Mouse (Mus musculus) limb, embryonic 14.5 days (tissue): ENCODE results near the gene Ces4a. TPM values are rescaled to one million over a fixed set of nuclear protein-coding genes. Genes with fewer than 3 reads are reported as not detected.

Experiments used
- ATAC-seq: fragments of 200-750 bp; cut with Nextera tagmentation; 2 replicates; pipeline ENCODE4 v1.8.0; 2017; ENCODE audit warnings: low read depth, moderate number of reproducible peaks, moderate TSS enrichment; ENCODE audit not compliant: low FRiP score
- DNase-seq: peaks from one replicate; pipeline ENCODE4 v3.0.0-alpha.2; 2015; ENCODE audit warnings: low spot score
- H3K27ac ChIP-seq: fragments of 300-500 bp; sonication (generic); replicated peaks from 2 replicates; pipeline ENCODE4 v1.5.1; 2014; ENCODE audit warnings: low read depth, mild to moderate bottlenecking, low read length, moderate library complexity, mixed read lengths
- H3K27me3 ChIP-seq: fragments of 300-500 bp; sonication (generic); 2 replicates; pipeline ENCODE4 v1.6.1; 2014; ENCODE audit warnings: low read length, mixed read lengths; ENCODE audit not compliant: control insufficient read depth, insufficient read depth
- H3K36me3 ChIP-seq: fragments of 300-500 bp; sonication (generic); 2 replicates; pipeline ENCODE4 v1.6.1; 2014; ENCODE audit warnings: mild to moderate bottlenecking, low read length, moderate library complexity, mixed read lengths; ENCODE audit not compliant: control insufficient read depth, insufficient read depth
- H3K4me1 ChIP-seq: fragments of 300-500 bp; sonication (generic); 2 replicates; pipeline ENCODE4 v1.6.1; 2014; ENCODE audit warnings: antibody characterized with exemption, low read length, mixed read lengths; ENCODE audit not compliant: control insufficient read depth, insufficient read depth
- H3K4me2 ChIP-seq: fragments of 300-500 bp; sonication (generic); replicated peaks from 2 replicates; pipeline ENCODE4 v1.6.1; 2014; ENCODE audit warnings: low read depth, mild to moderate bottlenecking, low read length, moderate library complexity; ENCODE audit not compliant: severe bottlenecking
- H3K4me3 ChIP-seq: fragments of 300-500 bp; sonication (generic); replicated peaks from 2 replicates; pipeline ENCODE4 v1.5.1; 2014; ENCODE audit warnings: low read length
- H3K9ac ChIP-seq: fragments of 300-500 bp; sonication (generic); 2 replicates; pipeline ENCODE4 v1.6.1; 2014; ENCODE audit warnings: mild to moderate bottlenecking, low read depth, low read length, moderate library complexity; ENCODE audit not compliant: severe bottlenecking
- H3K9me3 ChIP-seq: fragments of 300-500 bp; sonication (generic); 2 replicates; pipeline ENCODE4 v1.6.1; 2016; ENCODE audit warnings: low read length; ENCODE audit not compliant: control insufficient read depth
- POLR2A ChIP-seq: fragments of 200-500 bp; IDR thresholded peaks from 2 replicates; pipeline ENCODE4 v1.8.0; 2012; ENCODE audit warnings: inconsistent platforms, mild to moderate bottlenecking, moderate library complexity, borderline replicate concordance; ENCODE audit not compliant: insufficient read depth, insufficient read length; ENCODE audit errors: extremely low read depth
- WGBS: fragments of 180-500 bp; shearing (Covaris S2); extraction: QIAGEN DNeasy Blood & Tissue Kit; methylation state at CpG from one replicate; pipeline ENCODE4 v1.1.7; 2014; 5-methylcytosine and 5-hydroxymethylcytosine counted together
- polyA plus RNA-seq, 2 experiments: library from polyadenylated mRNA; depleted of rRNA in 1 of 2; stranded (reverse) in 1 of 2; unstranded in 1 of 2; fragments of >200 nt; fragmentation: Nextera tagmentation in 1 of 2; extraction: Ambion mirVana in 1 of 2; gene quantifications; 2 replicates each; pipeline versions ENCODE4 v1.2.1 to v1.2.3; 2012 to 2014

The Ces4a gene
- polyA plus RNA-seq, 2 experiments = not detected

- no peak for ATAC-seq
- H3K4me1 ChIP-seq = no peaks in the 10 kb centered on the region
- TF ChIP-seq POLR2A = no peak
- no peak overlapping the region for H3K4me3 ChIP-seq
- DNase-seq = no peak
- no peaks in the 10 kb centered on the region for H3K27me3 ChIP-seq
- H3K9me3 ChIP-seq = no peaks in the 10 kb centered on the region
- no peak overlapping the region for H3K27ac ChIP-seq
- H3K9ac ChIP-seq = no peak overlapping the region
- peaks cover 47% of the 10 kb centered on the region for H3K36me3 ChIP-seq
- no peak overlapping the region for H3K4me2 ChIP-seq
- WGBS = 64% methylated on average over 6 of the region's 6 CpGs
These were observed 46.7 kb downstream of the Ces4a start for GRCm38 (mm10) chr8:105178211-105178800.

DNA sequence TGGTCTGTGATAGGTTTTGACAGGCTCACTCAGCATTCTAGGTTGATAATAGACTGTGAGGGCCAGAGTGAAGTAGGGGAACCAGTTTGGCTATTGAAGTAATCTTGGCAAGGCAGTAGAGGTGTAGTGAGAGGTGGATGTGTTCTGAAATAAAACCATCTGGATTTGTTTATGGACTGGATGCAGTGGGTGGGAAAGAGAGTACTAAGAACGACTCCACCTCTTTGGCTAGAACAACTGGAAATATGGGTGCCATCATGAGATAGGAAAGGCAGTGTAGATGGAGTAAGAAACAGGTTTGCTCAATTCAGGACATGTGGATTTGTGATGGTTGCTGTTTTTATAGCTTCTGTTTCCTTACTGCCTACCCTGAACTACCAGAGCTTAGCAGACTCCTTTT lies 50.6 kb downstream of the Ces4a start:
- no peak for DNase-seq
- no peak for TF ChIP-seq POLR2A
- peaks cover 4% of the 10 kb centered on the region; the same call in 1 of the 2 replicates for H3K4me1 ChIP-seq
- no peak overlapping the region for H3K4me3 ChIP-seq
- ATAC-seq = no peak
- WGBS = 33% methylated on average over 1 of the region's 1 CpGs
- H3K4me2 ChIP-seq = no peak overlapping the region
- no peaks in the 10 kb centered on the region for H3K9me3 ChIP-seq
- H3K36me3 ChIP-seq = peaks cover 43% of the 10 kb centered on the region
- no peaks in the 10 kb centered on the region for H3K27me3 ChIP-seq
- H3K9ac ChIP-seq = no peak overlapping the region
- H3K27ac ChIP-seq = no peak overlapping the region

DNA sequence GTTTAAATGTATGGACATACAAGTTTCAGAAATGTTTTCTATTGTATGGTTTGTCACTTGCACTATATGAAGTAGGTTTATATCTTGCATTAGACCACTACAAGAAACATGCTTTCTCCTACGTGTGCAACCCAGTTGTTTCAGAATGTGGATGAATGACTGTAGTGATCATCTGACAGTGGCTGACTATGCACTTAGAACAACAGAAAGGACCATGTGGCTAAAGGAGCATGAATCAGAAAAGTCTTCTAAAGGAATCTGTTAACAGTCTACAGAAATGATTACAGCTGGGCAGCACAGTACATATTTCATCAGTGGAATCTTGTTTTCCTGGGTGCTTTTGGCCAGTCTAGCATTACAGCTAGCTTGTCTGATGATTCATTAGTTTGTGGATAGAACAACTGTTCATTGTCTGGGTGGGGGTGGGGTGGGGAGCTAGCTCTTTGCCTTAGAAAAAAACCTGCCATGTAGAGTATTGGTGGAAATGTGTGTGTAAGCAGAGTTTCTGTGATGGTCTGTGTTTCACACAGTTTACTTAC lies 54.9 kb downstream of the Ces4a start:
- Histone ChIP-seq H3K4me3 (no peak overlapping the region), H3K4me2 (no peak overlapping the region), H3K4me1 (peaks cover 4% of the 10 kb centered on the region; the same call in 1 of the 2 replicates), H3K27me3 (no peaks in the 10 kb centered on the region), H3K9me3 (no peaks in the 10 kb centered on the region), H3K27ac (no peak overlapping the region), H3K9ac (no peak overlapping the region), H3K36me3 (peaks cover 23% of the 10 kb centered on the region; the same call in 1 of the 2 replicates)
- TF ChIP-seq POLR2A = no peak
- 74% methylated on average over 1 of the region's 1 CpGs for WGBS
- no peak for ATAC-seq
- no peak for DNase-seq

- TF ChIP-seq POLR2A = no peak
- Histone ChIP-seq H3K4me2 (no peak overlapping the region), H3K4me1 (no peaks in the 10 kb centered on the region), H3K4me3 (no peak overlapping the region), H3K9ac (no peak overlapping the region), H3K27me3 (no peaks in the 10 kb centered on the region), H3K9me3 (no peaks in the 10 kb centered on the region), H3K27ac (no peak overlapping the region), H3K36me3 (peaks cover 47% of the 10 kb centered on the region)
- no peak for ATAC-seq
- DNase-seq = no peak
- WGBS = 90% methylated on average over 5 of the region's 5 CpGs
These were observed 60.6 kb downstream of the Ces4a start for GRCm38 (mm10) chr8:105192182-105192581.

Other genes starting within 250 kb of the Ces4a start
- gene Ces2e, start 205.5 kb upstream of the Ces4a start, polyA plus RNA-seq (2012; rRNA removed) = 0.25 and 0.26 TPM in 2 replicates
- gene Ces2e, start 205.5 kb upstream of the Ces4a start, polyA plus RNA-seq (2014; fragmentation: Nextera tagmentation; extraction: Ambion mirVana) = 0.10 and 0.22 TPM in 2 replicates
- gene Ces2f, start 184.4 kb upstream of the Ces4a start, polyA plus RNA-seq (2012; rRNA removed) = 0.26 and 0.29 TPM in 2 replicates
- gene Ces2f, start 184.4 kb upstream of the Ces4a start, polyA plus RNA-seq (2014; fragmentation: Nextera tagmentation; extraction: Ambion mirVana) = 0.14 and 0.39 TPM in 2 replicates
- gene Ces2g, start 170.1 kb upstream of the Ces4a start, polyA plus RNA-seq (2012; rRNA removed) = 1.4 and 1.9 TPM in 2 replicates
- 1.2 and 3.5 TPM in 2 replicates for gene Ces2g, start 170.1 kb upstream of the Ces4a start, polyA plus RNA-seq (2014; fragmentation: Nextera tagmentation; extraction: Ambion mirVana)
- gene Ces2h, start 130.9 kb upstream of the Ces4a start, polyA plus RNA-seq (2012; rRNA removed) = not detected in 2 replicates
- gene Ces2h, start 130.9 kb upstream of the Ces4a start, polyA plus RNA-seq (2014; fragmentation: Nextera tagmentation; extraction: Ambion mirVana) = not detected in 2 replicates
- not detected in 2 replicates for gene Ces3a, start 83.2 kb upstream of the Ces4a start, polyA plus RNA-seq (2012; rRNA removed)
- not detected in 2 replicates for gene Ces3a, start 83.2 kb upstream of the Ces4a start, polyA plus RNA-seq (2014; fragmentation: Nextera tagmentation; extraction: Ambion mirVana)
- not detected in 2 replicates for gene Ces3b, start 48.0 kb upstream of the Ces4a start, polyA plus RNA-seq (2012; rRNA removed)
- gene Ces3b, start 48.0 kb upstream of the Ces4a start, polyA plus RNA-seq (2014; fragmentation: Nextera tagmentation; extraction: Ambion mirVana) = not detected in 2 replicates
- 75.2 and 82.4 TPM in 2 replicates for gene Cbfb, start 38.9 kb downstream of the Ces4a start, polyA plus RNA-seq (2012; rRNA removed)
- 101 and 119 TPM in 2 replicates for gene Cbfb, start 38.9 kb downstream of the Ces4a start, polyA plus RNA-seq (2014; fragmentation: Nextera tagmentation; extraction: Ambion mirVana)
- gene D230025D16Rik, start 93.3 kb downstream of the Ces4a start, polyA plus RNA-seq (2012; rRNA removed) = 30.1 and 32.8 TPM in 2 replicates
- 27.3 and 31.5 TPM in 2 replicates for gene D230025D16Rik, start 93.3 kb downstream of the Ces4a start, polyA plus RNA-seq (2014; fragmentation: Nextera tagmentation; extraction: Ambion mirVana)
- 40.8 and 52.7 TPM in 2 replicates for gene B3gnt9, start 123.4 kb downstream of the Ces4a start, polyA plus RNA-seq (2012; rRNA removed)
- gene B3gnt9, start 123.4 kb downstream of the Ces4a start, polyA plus RNA-seq (2014; fragmentation: Nextera tagmentation; extraction: Ambion mirVana) = 38.9 and 42.9 TPM in 2 replicates
- 12.8 and 13.6 TPM in 2 replicates for gene Tradd, start 132.8 kb downstream of the Ces4a start, polyA plus RNA-seq (2012; rRNA removed)
- 26.2 and 26.3 TPM in 2 replicates for gene Tradd, start 132.8 kb downstream of the Ces4a start, polyA plus RNA-seq (2014; fragmentation: Nextera tagmentation; extraction: Ambion mirVana)
- gene Fbxl8, start 132.8 kb downstream of the Ces4a start, polyA plus RNA-seq (2012; rRNA removed) = 4.0 and 5.6 TPM in 2 replicates
- 2.9 and 3.7 TPM in 2 replicates for gene Fbxl8, start 132.8 kb downstream of the Ces4a start, polyA plus RNA-seq (2014; fragmentation: Nextera tagmentation; extraction: Ambion mirVana)
- gene Hsf4, start 138.0 kb downstream of the Ces4a start, polyA plus RNA-seq (2012; rRNA removed) = 0.47 and 0.62 TPM in 2 replicates
- gene Hsf4, start 138.0 kb downstream of the Ces4a start, polyA plus RNA-seq (2014; fragmentation: Nextera tagmentation; extraction: Ambion mirVana) = 0.14 TPM in 1 of 2 replicates, not detected in the other
- 2.0 and 2.3 TPM in 2 replicates for gene Nol3, start 144.3 kb downstream of the Ces4a start, polyA plus RNA-seq (2012; rRNA removed)
- gene Nol3, start 144.3 kb downstream of the Ces4a start, polyA plus RNA-seq (2014; fragmentation: Nextera tagmentation; extraction: Ambion mirVana) = 2.3 and 3.3 TPM in 2 replicates
- gene 4931428F04Rik, start 158.1 kb downstream of the Ces4a start, polyA plus RNA-seq (2012; rRNA removed) = 30.1 and 37.8 TPM in 2 replicates
- 9.9 and 12.1 TPM in 2 replicates for gene 4931428F04Rik, start 158.1 kb downstream of the Ces4a start, polyA plus RNA-seq (2014; fragmentation: Nextera tagmentation; extraction: Ambion mirVana)
- gene Exoc3l, start 164.3 kb downstream of the Ces4a start, polyA plus RNA-seq (2012; rRNA removed) = 14.4 and 16.3 TPM in 2 replicates
- gene Exoc3l, start 164.3 kb downstream of the Ces4a start, polyA plus RNA-seq (2014; fragmentation: Nextera tagmentation; extraction: Ambion mirVana) = 7.4 and 9.8 TPM in 2 replicates
- 136 and 180 TPM in 2 replicates for gene E2f4, start 165.9 kb downstream of the Ces4a start, polyA plus RNA-seq (2012; rRNA removed)
- 76.2 and 78.4 TPM in 2 replicates for gene E2f4, start 165.9 kb downstream of the Ces4a start, polyA plus RNA-seq (2014; fragmentation: Nextera tagmentation; extraction: Ambion mirVana)
- 8.8 and 9.6 TPM in 2 replicates for gene Elmo3, start 173.8 kb downstream of the Ces4a start, polyA plus RNA-seq (2012; rRNA removed)
- 7.3 and 7.7 TPM in 2 replicates for gene Elmo3, start 173.8 kb downstream of the Ces4a start, polyA plus RNA-seq (2014; fragmentation: Nextera tagmentation; extraction: Ambion mirVana)
- gene Lrrc29, start 194.5 kb downstream of the Ces4a start, polyA plus RNA-seq (2012; rRNA removed) = 3.2 and 4.8 TPM in 2 replicates
- 1.9 and 2.5 TPM in 2 replicates for gene Lrrc29, start 194.5 kb downstream of the Ces4a start, polyA plus RNA-seq (2014; fragmentation: Nextera tagmentation; extraction: Ambion mirVana)
- gene Tmem208, start 194.6 kb downstream of the Ces4a start, polyA plus RNA-seq (2012; rRNA removed) = 135 and 143 TPM in 2 replicates
- gene Tmem208, start 194.6 kb downstream of the Ces4a start, polyA plus RNA-seq (2014; fragmentation: Nextera tagmentation; extraction: Ambion mirVana) = 126 and 135 TPM in 2 replicates
- 24.4 and 30.7 TPM in 2 replicates for gene Fhod1, start 216.2 kb downstream of the Ces4a start, polyA plus RNA-seq (2012; rRNA removed)
- gene Fhod1, start 216.2 kb downstream of the Ces4a start, polyA plus RNA-seq (2014; fragmentation: Nextera tagmentation; extraction: Ambion mirVana) = 2.7 and 2.8 TPM in 2 replicates
- gene Slc9a5, start 217.0 kb downstream of the Ces4a start, polyA plus RNA-seq (2012; rRNA removed) = 43.5 and 58.8 TPM in 2 replicates
- 5.6 and 6.5 TPM in 2 replicates for gene Slc9a5, start 217.0 kb downstream of the Ces4a start, polyA plus RNA-seq (2014; fragmentation: Nextera tagmentation; extraction: Ambion mirVana)
- 3.9 and 5.5 TPM in 2 replicates for gene Plekhg4, start 241.5 kb downstream of the Ces4a start, polyA plus RNA-seq (2012; rRNA removed)
- gene Plekhg4, start 241.5 kb downstream of the Ces4a start, polyA plus RNA-seq (2014; fragmentation: Nextera tagmentation; extraction: Ambion mirVana) = 0.55 and 1.2 TPM in 2 replicates